Mouse (Mus musculus): Measurements from ENCODE around the gene Lrrc4. TPM values are rescaled to one million over a fixed set of nuclear protein-coding genes. Genes with fewer than 3 reads are reported as not detected.

Lrrc4 gene
- polyA plus RNA-seq, 1 experiment from 2014 or later: 1.0 TPM

- Histone ChIP-seq H3K4me2 (ENCODE audit: low read depth, low read length) (no peak overlapping the region), H3K27ac (replicated peaks; ENCODE audit: low read depth, low read length) (no peak overlapping the region), H3K27me3 (replicated peaks; ENCODE audit: control insufficient read depth, insufficient read depth, low read length) (no peaks in the 10 kb centered on the region), H3K36me3 (ENCODE audit: control insufficient read depth, insufficient read depth, low read length) (peaks cover 11% of the 10 kb centered on the region; the same call in 1 of the 2 replicates), H3K9ac (ENCODE audit: low read depth, low read length) (no peak overlapping the region), H3K4me1 (ENCODE audit: control insufficient read depth, insufficient read depth, low read length) (peaks cover 6% of the 10 kb centered on the region; the same call in 1 of the 2 replicates), H3K4me3 (ENCODE audit: low read depth, low read length) (no peak overlapping the region), H3K9me3 (ENCODE audit: control insufficient read depth, low read length) (no peaks in the 10 kb centered on the region)
- WGBS: 92% methylated on average over 3 of the region's 3 CpGs
- DNase-seq (ENCODE audit: low spot score) (no peak), ATAC-seq (ENCODE audit: low read depth) (no peak)
Observed at GRCm38 (mm10) chr6:28872421-28872795, 40.9 kb upstream of the Lrrc4 start.

- Histone ChIP-seq H3K27ac (replicated peaks; ENCODE audit: low read depth, low read length) (no peak overlapping the region), H3K4me2 (ENCODE audit: low read depth, low read length) (no peak overlapping the region), H3K36me3 (ENCODE audit: control insufficient read depth, insufficient read depth, low read length) (peaks cover 11% of the 10 kb centered on the region; the same call in 1 of the 2 replicates), H3K4me1 (ENCODE audit: control insufficient read depth, insufficient read depth, low read length) (peaks cover 6% of the 10 kb centered on the region; the same call in 1 of the 2 replicates), H3K27me3 (replicated peaks; ENCODE audit: control insufficient read depth, insufficient read depth, low read length) (no peaks in the 10 kb centered on the region), H3K4me3 (ENCODE audit: low read depth, low read length) (no peak overlapping the region), H3K9me3 (ENCODE audit: control insufficient read depth, low read length) (no peaks in the 10 kb centered on the region), H3K9ac (ENCODE audit: low read depth, low read length) (no peak overlapping the region)
- DNase-seq (ENCODE audit: low spot score) (no peak), ATAC-seq (ENCODE audit: low read depth) (no peak)
- 73% methylated on average over 5 of the region's 5 CpGs for WGBS
Observed at GRCm38 (mm10) chr6:28871725-28872420, 40.3 kb upstream of the Lrrc4 start.

- DNase-seq (ENCODE audit: low spot score) (peak; percentile 73), ATAC-seq (ENCODE audit: low read depth) (no peak)
- H3K9ac ChIP-seq (ENCODE audit: low read depth, low read length): no peak overlapping the region
- no peak overlapping the region for H3K4me3 ChIP-seq (ENCODE audit: low read depth, low read length)
- H3K9me3 ChIP-seq (ENCODE audit: control insufficient read depth, low read length): no peaks in the 10 kb centered on the region
- no peak overlapping the region for H3K4me2 ChIP-seq (ENCODE audit: low read depth, low read length)
- no peak overlapping the region for H3K27ac ChIP-seq (replicated peaks; ENCODE audit: low read depth, low read length)
- no peaks in the 10 kb centered on the region for H3K27me3 ChIP-seq (replicated peaks; ENCODE audit: control insufficient read depth, insufficient read depth, low read length)
- WGBS: 38% methylated on average over 2 of the region's 2 CpGs
- H3K4me1 ChIP-seq (ENCODE audit: control insufficient read depth, insufficient read depth, low read length): peaks cover 16% of the 10 kb centered on the region; the same call in 1 of the 2 replicates
- H3K36me3 ChIP-seq (ENCODE audit: control insufficient read depth, insufficient read depth, low read length): no peaks in the 10 kb centered on the region
Observed at GRCm38 (mm10) chr6:28867516-28868251, 36.1 kb upstream of the Lrrc4 start.

GRCm38 (mm10) chr6:28866206-28866605 lies 34.7 kb upstream of the Lrrc4 start:
- whole genome bisulfite sequencing: 92% methylated on average over 3 of the region's 3 CpGs
- H3K27me3 ChIP-seq (replicated peaks; ENCODE audit: control insufficient read depth, insufficient read depth, low read length): no peaks in the 10 kb centered on the region

GRCm38 (mm10) chr6:28865112-28865511 lies 33.6 kb upstream of the Lrrc4 start:
- Histone ChIP-seq H3K9me3 (ENCODE audit: control insufficient read depth, low read length) (no peaks in the 10 kb centered on the region), H3K4me2 (ENCODE audit: low read depth, low read length) (no peak overlapping the region), H3K27ac (replicated peaks; ENCODE audit: low read depth, low read length) (peak overlapping the region; percentile 50; the same call in 1 of the 2 replicates), H3K9ac (ENCODE audit: low read depth, low read length) (no peak overlapping the region), H3K27me3 (replicated peaks; ENCODE audit: control insufficient read depth, insufficient read depth, low read length) (no peaks in the 10 kb centered on the region), H3K36me3 (ENCODE audit: control insufficient read depth, insufficient read depth, low read length) (no peaks in the 10 kb centered on the region), H3K4me3 (ENCODE audit: low read depth, low read length) (no peak overlapping the region), H3K4me1 (ENCODE audit: control insufficient read depth, insufficient read depth, low read length) (peaks cover 23% of the 10 kb centered on the region; the same call in 1 of the 2 replicates)
- DNase-seq (ENCODE audit: low spot score): no peak
- no peak for ATAC-seq (ENCODE audit: low read depth)
- 79% methylated on average over 10 of the region's 10 CpGs for WGBS

More at GRCm38 (mm10) chr6:28866206-28866605, 34.7 kb upstream of the Lrrc4 start:
- Histone ChIP-seq H3K4me2 (ENCODE audit: low read depth, low read length) (no peak overlapping the region), H3K4me3 (ENCODE audit: low read depth, low read length) (no peak overlapping the region), H3K36me3 (ENCODE audit: control insufficient read depth, insufficient read depth, low read length) (no peaks in the 10 kb centered on the region), H3K9ac (ENCODE audit: low read depth, low read length) (no peak overlapping the region), H3K27ac (replicated peaks; ENCODE audit: low read depth, low read length) (no peak overlapping the region), H3K4me1 (ENCODE audit: control insufficient read depth, insufficient read depth, low read length) (peaks cover 21% of the 10 kb centered on the region; the same call in 1 of the 2 replicates), H3K9me3 (ENCODE audit: control insufficient read depth, low read length) (no peaks in the 10 kb centered on the region)
- DNase-seq (ENCODE audit: low spot score): no peak
- ATAC-seq (ENCODE audit: low read depth): no peak

GRCm38 (mm10) chr6:28864684-28865083 lies 33.1 kb upstream of the Lrrc4 start:
- Histone ChIP-seq H3K9ac (ENCODE audit: low read depth, low read length) (no peak overlapping the region), H3K4me3 (ENCODE audit: low read depth, low read length) (no peak overlapping the region), H3K9me3 (ENCODE audit: control insufficient read depth, low read length) (no peaks in the 10 kb centered on the region), H3K36me3 (ENCODE audit: control insufficient read depth, insufficient read depth, low read length) (no peaks in the 10 kb centered on the region), H3K27me3 (replicated peaks; ENCODE audit: control insufficient read depth, insufficient read depth, low read length) (no peaks in the 10 kb centered on the region), H3K4me2 (ENCODE audit: low read depth, low read length) (no peak overlapping the region), H3K27ac (replicated peaks; ENCODE audit: low read depth, low read length) (peak overlapping the region; percentile 50), H3K4me1 (ENCODE audit: control insufficient read depth, insufficient read depth, low read length) (peaks cover 23% of the 10 kb centered on the region; the same call in 1 of the 2 replicates)
- ATAC-seq (ENCODE audit: low read depth) (peak; percentile 62), DNase-seq (ENCODE audit: low spot score) (peak; percentile 82)
- 40% methylated on average over 5 of the region's 5 CpGs for WGBS

GRCm38 (mm10) chr6:28862304-28862703 lies 30.8 kb upstream of the Lrrc4 start:
- no peak overlapping the region for H3K4me3 ChIP-seq (ENCODE audit: low read depth, low read length)
- no peaks in the 10 kb centered on the region for H3K27me3 ChIP-seq (replicated peaks; ENCODE audit: control insufficient read depth, insufficient read depth, low read length)
- H3K4me1 ChIP-seq (ENCODE audit: control insufficient read depth, insufficient read depth, low read length): peaks cover 22% of the 10 kb centered on the region
- 65% methylated on average over 8 of the region's 8 CpGs for WGBS
- H3K36me3 ChIP-seq (ENCODE audit: control insufficient read depth, insufficient read depth, low read length): no peaks in the 10 kb centered on the region
- no peak overlapping the region for H3K27ac ChIP-seq (replicated peaks; ENCODE audit: low read depth, low read length)
- H3K9me3 ChIP-seq (ENCODE audit: control insufficient read depth, low read length): no peaks in the 10 kb centered on the region
- no peak for DNase-seq (ENCODE audit: low spot score)
- peak; percentile 32; the same call in 1 of the 2 replicates for ATAC-seq (ENCODE audit: low read depth)
- H3K9ac ChIP-seq (ENCODE audit: low read depth, low read length): no peak overlapping the region
- no peak overlapping the region for H3K4me2 ChIP-seq (ENCODE audit: low read depth, low read length)

GRCm38 (mm10) chr6:28860922-28861321 lies 29.4 kb upstream of the Lrrc4 start:
- DNase-seq (ENCODE audit: low spot score) (no peak), ATAC-seq (ENCODE audit: low read depth) (peak; percentile 28; the same call in 1 of the 2 replicates)
- Histone ChIP-seq H3K9me3 (ENCODE audit: control insufficient read depth, low read length) (no peaks in the 10 kb centered on the region), H3K27me3 (replicated peaks; ENCODE audit: control insufficient read depth, insufficient read depth, low read length) (no peaks in the 10 kb centered on the region), H3K9ac (ENCODE audit: low read depth, low read length) (no peak overlapping the region), H3K4me3 (ENCODE audit: low read depth, low read length) (no peak overlapping the region), H3K27ac (replicated peaks; ENCODE audit: low read depth, low read length) (no peak overlapping the region), H3K4me1 (ENCODE audit: control insufficient read depth, insufficient read depth, low read length) (peaks cover 30% of the 10 kb centered on the region), H3K36me3 (ENCODE audit: control insufficient read depth, insufficient read depth, low read length) (no peaks in the 10 kb centered on the region), H3K4me2 (ENCODE audit: low read depth, low read length) (no peak overlapping the region)
- 27% methylated on average over 2 of the region's 2 CpGs for WGBS
